Mouse (Mus musculus) liver, postnatal 0 days (tissue): Measurements from ENCODE around the gene Mlh3.

Experiments used
- CTCF ChIP-seq: sonication (generic); IDR thresholded peaks from 2 replicates; pipeline ENCODE4 v1.5.1; 2016; ENCODE audit warnings: antibody characterized with exemption, low read depth
- EP300 ChIP-seq: IDR thresholded peaks from 2 replicates; pipeline ENCODE4 v1.6.1; 2016; ENCODE audit warnings: antibody characterized with exemption, low read depth, mild to moderate bottlenecking

GRCm38 (mm10) chr12:85290633-85291032 is 20.2 kb upstream of the Mlh3 start:
- TF ChIP-seq CTCF (no peak), EP300 (no peak)
